Mouse (Mus musculus) cortical plate, adult 2 months (tissue): Measurements from ENCODE around the gene Smg5. TPM values are rescaled to one million over a fixed set of nuclear protein-coding genes. Genes with fewer than 3 reads are reported as not detected.

ENCODE experiments used
- H3K27ac ChIP-seq: fragments of 200-500 bp; 2 replicates; pipeline ENCODE4 v1.5.1; 2012; ENCODE audit warnings: low read length, control low read depth, inconsistent platforms; ENCODE audit not compliant: insufficient read depth
- H3K4me1 ChIP-seq: fragments of 200-500 bp; 2 replicates; pipeline ENCODE4 v1.6.1; 2011; ENCODE audit warnings: low read length; ENCODE audit not compliant: control insufficient read depth, insufficient read depth
- H3K4me3 ChIP-seq: fragments of 200-500 bp; 2 replicates; pipeline ENCODE4 v1.5.1; 2011; ENCODE audit warnings: mild to moderate bottlenecking, low read length, control low read depth; ENCODE audit not compliant: insufficient read depth
- CTCF ChIP-seq: fragments of 200-500 bp; IDR thresholded peaks from 2 replicates; pipeline ENCODE4 v1.5.1; 2011; ENCODE audit warnings: mild to moderate bottlenecking, control low read depth, low read length; ENCODE audit not compliant: insufficient read depth; ENCODE audit errors: extremely low read depth
- POLR2A ChIP-seq: fragments of 200-500 bp; IDR thresholded peaks from 2 replicates; pipeline ENCODE4 v1.6.1; 2011; ENCODE audit warnings: mild to moderate bottlenecking, low read length, control low read depth; ENCODE audit not compliant: insufficient read depth; ENCODE audit errors: extremely low read depth
- polyA plus RNA-seq: library from polyadenylated mRNA; depleted of rRNA; stranded (reverse); fragments of >200 nt; gene quantifications from 2 replicates; pipeline ENCODE4 v1.2.3, GENCODE M21; 2012

Gene Smg5
- polyA plus RNA-seq, 1 experiment, result 84.4 TPM

DNA sequence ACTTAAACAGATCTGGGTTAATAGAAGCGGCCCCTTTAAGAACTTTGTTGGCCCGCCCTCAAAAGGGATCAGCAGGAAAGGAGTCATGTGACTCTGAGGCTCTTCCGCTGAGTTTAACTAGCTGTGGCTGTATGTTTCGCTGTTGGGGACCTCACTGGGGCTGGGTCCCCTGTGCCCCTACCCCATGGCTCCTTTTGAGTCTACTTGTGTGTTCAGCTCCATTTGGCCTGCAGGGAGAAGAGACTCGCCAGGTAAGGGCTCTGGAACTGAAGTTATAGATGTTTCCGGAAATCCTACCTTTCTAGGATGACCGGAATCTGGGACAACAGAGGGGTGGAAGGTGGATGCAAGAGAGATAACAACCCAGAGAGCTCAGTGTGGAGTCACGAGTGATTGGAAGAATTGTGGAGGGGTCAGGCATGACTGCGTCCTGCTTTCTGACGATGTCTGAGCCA is 11.1 kb upstream of the Smg5 start, which contains the start of gene Glmp:
Gene Glmp (plus strand): TSS at position 73 of the 455 bp plus-strand sequence.
- peak; percentile 67; the same call in 1 of the 2 replicates for TF ChIP-seq POLR2A
- TF ChIP-seq CTCF, result no peak
- Histone ChIP-seq H3K4me1 (no peaks in the 10 kb centered on the region), H3K4me3 (peak within 1 kb of the TSS; percentile 70), H3K27ac (no peak within 1 kb of the TSS)

DNA sequence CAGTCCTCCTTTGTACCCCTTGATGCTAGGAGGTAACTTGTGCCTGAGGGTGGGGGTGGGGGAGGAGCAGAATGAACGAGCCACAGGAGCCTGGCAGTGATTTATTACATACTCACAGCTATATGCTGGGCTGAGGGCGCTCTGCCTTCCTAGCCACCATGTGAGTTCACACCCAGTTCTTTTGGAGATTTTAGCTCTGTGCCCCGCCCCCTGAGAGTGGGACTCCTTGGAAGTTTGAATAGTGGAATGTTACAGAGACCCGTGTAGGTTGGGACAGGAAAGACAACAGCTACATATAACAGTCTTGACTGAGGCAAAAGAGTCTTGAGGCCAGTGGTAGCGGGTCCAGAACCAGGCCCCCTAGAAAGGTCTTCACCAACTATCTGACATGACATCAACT is 7.1 kb upstream of the Smg5 start:
- TF ChIP-seq POLR2A (no peak), CTCF (no peak)
- H3K4me1 ChIP-seq, result no peaks in the 10 kb centered on the region
- no peak overlapping the region for H3K27ac ChIP-seq
- H3K4me3 ChIP-seq, result no peak overlapping the region

- Histone ChIP-seq H3K4me3 (no peak overlapping the region), H3K4me1 (no peaks in the 10 kb centered on the region), H3K27ac (no peak overlapping the region)
- peak; percentile 54; the same call in 1 of the 2 replicates for TF ChIP-seq CTCF
- no peak for TF ChIP-seq POLR2A
These were observed 4.8 kb upstream of the Smg5 start for GRCm38 (mm10) chr3:88331282-88331681.

DNA sequence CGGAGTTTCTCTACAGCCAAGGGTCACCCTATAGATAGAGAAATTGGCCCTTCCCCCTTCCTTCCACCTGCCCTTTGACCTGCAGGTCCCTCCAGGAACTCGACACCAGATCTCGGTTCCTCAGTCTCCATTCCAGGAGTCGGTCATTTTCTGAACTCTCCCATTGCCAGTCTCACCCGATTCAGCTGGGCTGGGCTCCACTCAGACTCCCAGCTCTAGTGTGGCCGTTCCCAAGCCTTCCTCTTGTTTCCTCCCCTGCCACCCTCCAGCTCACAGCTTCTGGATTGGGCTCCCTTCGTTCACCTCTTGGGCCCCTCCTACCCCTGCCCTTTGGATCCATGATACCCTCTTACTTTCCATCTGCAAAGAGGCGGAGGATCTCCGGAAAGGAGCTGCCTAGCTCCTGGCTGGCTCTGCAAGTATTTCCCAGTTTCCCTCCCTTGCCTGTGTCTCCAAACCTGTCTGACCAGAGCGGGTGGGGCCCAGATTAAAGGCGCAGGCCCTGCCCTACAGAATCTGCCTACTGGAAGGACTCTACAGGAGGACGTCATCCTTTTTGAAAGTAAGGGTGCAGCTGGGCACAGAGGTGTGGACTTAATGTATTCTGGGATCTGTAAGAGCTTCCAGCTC is 1.9 kb upstream of the Smg5 start:
- Histone ChIP-seq H3K27ac (no peak overlapping the region), H3K4me3 (no peak overlapping the region), H3K4me1 (peaks cover 6% of the 10 kb centered on the region; the same call in 1 of the 2 replicates)
- TF ChIP-seq POLR2A, result no peak
- no peak for TF ChIP-seq CTCF

DNA sequence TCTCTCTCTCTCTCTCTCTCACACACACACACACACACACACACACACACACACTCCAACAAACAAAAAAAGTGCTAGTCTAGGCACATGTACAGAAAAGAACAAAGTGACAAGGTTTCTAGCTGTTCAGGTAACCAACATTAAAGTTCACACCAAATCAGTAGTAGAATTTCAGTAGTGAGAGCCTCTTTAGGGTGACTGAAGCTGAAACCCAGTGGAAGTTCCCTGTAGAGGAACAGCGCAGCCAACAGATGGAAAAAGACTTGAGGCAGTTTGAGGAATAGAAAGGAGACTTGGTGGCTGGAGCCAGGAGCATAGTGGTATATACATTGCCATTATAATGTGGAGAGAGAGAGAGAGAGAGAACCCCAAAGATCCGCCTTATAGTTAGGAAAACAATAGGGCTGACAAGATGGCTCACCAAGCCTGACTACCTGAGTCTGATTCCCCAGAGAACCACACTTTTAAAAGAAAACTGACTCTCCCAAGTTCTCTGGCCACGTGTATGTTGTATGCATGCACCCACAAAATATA is 1.1 kb upstream of the Smg5 start:
- H3K27ac ChIP-seq, result no peak overlapping the region
- TF ChIP-seq CTCF (no peak), POLR2A (no peak)
- peak overlapping the region; percentile 55; the same call in 1 of the 2 replicates for H3K4me3 ChIP-seq
- peaks cover 6% of the 10 kb centered on the region; the same call in 1 of the 2 replicates for H3K4me1 ChIP-seq

- Histone ChIP-seq H3K4me1 (peaks cover 6% of the 10 kb centered on the region; the same call in 1 of the 2 replicates), H3K27ac (no peak overlapping the region), H3K4me3 (peak overlapping the region; percentile 55)
- TF ChIP-seq POLR2A (no peak), CTCF (no peak)
These were observed 515 bp upstream of the Smg5 start for GRCm38 (mm10) chr3:88335436-88336053.

- TF ChIP-seq CTCF (no peak), POLR2A (no peak)
- peak overlapping the region; percentile 55 for H3K4me3 ChIP-seq
- H3K27ac ChIP-seq, result 0 out of 2 replicates have a peak overlapping the region, but pooled peaks have one; percentile 12
- peaks cover 6% of the 10 kb centered on the region; the same call in 1 of the 2 replicates for H3K4me1 ChIP-seq
These were observed 1.4 kb downstream of the Smg5 start for GRCm38 (mm10) chr3:88337367-88338020.

- no peak overlapping the region for H3K4me3 ChIP-seq
- H3K4me1 ChIP-seq, result peaks cover 6% of the 10 kb centered on the region; the same call in 1 of the 2 replicates
- no peak overlapping the region for H3K27ac ChIP-seq
- TF ChIP-seq POLR2A (no peak), CTCF (no peak)
These were observed 2.3 kb downstream of the Smg5 start for GRCm38 (mm10) chr3:88338316-88338715.

- Histone ChIP-seq H3K27ac (no peak overlapping the region), H3K4me1 (peaks cover 6% of the 10 kb centered on the region; the same call in 1 of the 2 replicates), H3K4me3 (no peak overlapping the region)
- TF ChIP-seq CTCF (no peak), POLR2A (no peak)
These were observed 2.9 kb downstream of the Smg5 start for GRCm38 (mm10) chr3:88339006-88339405.
